Mouse (Mus musculus) adrenal gland, adult 18-20 months (tissue): Measurements from ENCODE around the gene Mxra7. TPM values are rescaled to one million over a fixed set of nuclear protein-coding genes. Genes with fewer than 3 reads are reported as not detected.
"Not testable (repeated sequence)": the region's sequence is repeated elsewhere in the genome, so short reads cannot be mapped to it uniquely, and the experiment has no call there.

ENCODE experiments used
- DNase-seq, 2 experiments: peaks; one replicate each; pipeline ENCODE4 v3.0.0; 2021 to 2022; ENCODE audit warnings: low spot score in 2 of 2
- long read RNA-seq, 2 experiments: library from polyadenylated mRNA; stranded (forward); transcript quantifications; one replicate each; pipeline ENCODE4 v2.0.0; 2021
- total RNA-seq, 2 experiments: library from RNA; stranded (reverse); gene quantifications; 1 replicate in 1 of 2; 2 replicates in 1 of 2; pipeline ENCODE4 v1.2.3; 2021

Mxra7 gene
- total RNA-seq: 10 to 100 TPM; 44.3 to 55.9 TPM
- long read RNA-seq, experiment 1, transcript Mxra7-202 (5 exons, 757 nt): minor isoform, 7 of 46 reads
- long read RNA-seq, experiment 1, transcript Mxra7-201 (4 exons, 2,063 nt): major isoform, 27 of 46 reads
- long read RNA-seq, experiment 1, partial matches to known transcripts: 1 of 46 reads
- long read RNA-seq, experiment 1, other reads (novel, unspliced or antisense): 10 of 46 reads
- long read RNA-seq, experiment 2, transcript Mxra7-201 (4 exons, 2,063 nt): major isoform, 66 of 98 reads
- long read RNA-seq, experiment 2, partial matches to known transcripts: 2 of 98 reads
- long read RNA-seq, experiment 2, other reads (novel, unspliced or antisense): 26 of 98 reads

- DNase-seq: peak; percentile 91 to 92
These were observed at the start of gene Mxra7 for GRCm38 (mm10) chr11:116827534-116828165. Mxra7 (minus strand) TSS chr11:116828046.

GRCm38 (mm10) chr11:116873987-116874386 lies 46.1 kb upstream of the Mxra7 start:
- no peak for DNase-seq

- DNase-seq: no peak
These were observed 43.7 kb upstream of the Mxra7 start for GRCm38 (mm10) chr11:116871538-116871937.

- no peak for DNase-seq
These were observed 41.8 kb upstream of the Mxra7 start for GRCm38 (mm10) chr11:116869641-116870040.

GRCm38 (mm10) chr11:116869223-116869622 lies 41.4 kb upstream of the Mxra7 start:
- DNase-seq: no peak

- DNase-seq: peak in 1 of 2 experiments; percentile 37
These were observed 40.3 kb upstream of the Mxra7 start for GRCm38 (mm10) chr11:116868129-116868528.

- no peak for DNase-seq
These were observed 38.2 kb upstream of the Mxra7 start for GRCm38 (mm10) chr11:116865945-116866585.

GRCm38 (mm10) chr11:116864444-116864843 lies 36.6 kb upstream of the Mxra7 start:
- no peak for DNase-seq

- DNase-seq: no peak
These were observed 29.5 kb upstream of the Mxra7 start for GRCm38 (mm10) chr11:116857183-116857850.

GRCm38 (mm10) chr11:116854279-116854678 lies 26.4 kb upstream of the Mxra7 start:
- DNase-seq: no peak

GRCm38 (mm10) chr11:116853512-116853928 lies 25.7 kb upstream of the Mxra7 start:
- DNase-seq: peak; percentile 97 to 98

- DNase-seq: peak; percentile 98
These were observed 25.2 kb upstream of the Mxra7 start, which contains the start of gene Srsf2 for GRCm38 (mm10) chr11:116852891-116853511. Srsf2 (minus strand) TSS chr11:116853094.

- DNase-seq: peak; percentile 78
These were observed 24.5 kb upstream of the Mxra7 start, which contains the start of gene Mfsd11 for GRCm38 (mm10) chr11:116852291-116852890. Mfsd11 (plus strand) TSS chr11:116852440.

- DNase-seq: no peak
These were observed 23.9 kb upstream of the Mxra7 start for GRCm38 (mm10) chr11:116851576-116852290.

- no peak for DNase-seq
These were observed 23.1 kb upstream of the Mxra7 start for GRCm38 (mm10) chr11:116850833-116851477.

GRCm38 (mm10) chr11:116850085-116850484 lies 22.2 kb upstream of the Mxra7 start:
- no peak for DNase-seq

- DNase-seq: no peak
These were observed 21.7 kb upstream of the Mxra7 start for GRCm38 (mm10) chr11:116849587-116849986.

- not testable (repeated sequence) for DNase-seq
These were observed 21.0 kb upstream of the Mxra7 start for GRCm38 (mm10) chr11:116848877-116849178.
